Comparison of ENCODE assay signal across 10 mouse cellular contexts in the genomic region with DNA sequence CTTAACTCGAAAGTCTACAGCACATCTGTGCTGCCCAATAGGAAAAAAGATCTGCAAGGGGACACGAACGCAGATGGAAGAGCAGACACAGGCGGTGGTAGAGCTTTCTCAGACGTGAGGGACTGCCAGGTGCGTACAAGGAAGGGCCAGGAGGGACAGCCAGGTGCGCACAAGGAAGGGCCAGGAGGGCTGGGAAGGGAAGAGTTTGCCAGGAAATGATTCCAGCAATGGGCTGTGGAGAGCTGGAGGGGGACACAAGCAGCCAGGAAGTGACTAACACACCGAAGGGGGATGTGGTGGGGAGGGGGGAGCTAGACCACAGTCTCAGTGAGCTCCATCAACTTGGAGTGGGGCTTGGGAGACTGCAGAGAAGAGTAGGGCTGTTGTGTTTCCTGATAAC. TPM values are rescaled to one million over a fixed set of nuclear protein-coding genes. Genes with fewer than 3 reads are reported as not detected.
DNase-seq lines count a peak whose midpoint lies in the region; ATAC-seq and TF ChIP-seq lines count a peak whose summit lies in the region.
"Had no signal": no experiment of that assay in that cellular context is flagged by ENCODE, and none has a peak within 500 bp of the region (broad histone marks: within the 10 kb centered on the region; RNA-seq: fewer than 3 reads in every experiment).

No protein-coding gene starts in this region.

- no peak overlapping the region for H3K9ac ChIP-seq in hindbrain, embryonic 16.5 days (ENCODE audit: low read depth, low read length)

- H3K27me3 ChIP-seq in hindbrain, embryonic 10.5 days (ENCODE audit: insufficient read depth, poor library complexity, severe bottlenecking) = no peaks in the 10 kb centered on the region
- H3K27me3 ChIP-seq in hindbrain, embryonic 16.5 days (replicated peaks; ENCODE audit: control insufficient read depth, insufficient read depth, low read length) = no peaks in the 10 kb centered on the region
- no peaks in the 10 kb centered on the region for H3K27me3 ChIP-seq in cerebellum, adult 2 months (ENCODE audit: control insufficient read depth, insufficient read depth, low read length)
- no peaks in the 10 kb centered on the region for H3K27me3 ChIP-seq in limb, embryonic 10.5 days (ENCODE audit: low read depth, poor library complexity, severe bottlenecking)

- H3K9me3 ChIP-seq in hindbrain, embryonic 10.5 days = no peaks in the 10 kb centered on the region
- H3K9me3 ChIP-seq in hindbrain, embryonic 16.5 days (ENCODE audit: control insufficient read depth, low read length) = no peaks in the 10 kb centered on the region
- H3K9me3 ChIP-seq in limb, embryonic 10.5 days (replicated peaks) = no peaks in the 10 kb centered on the region

- no peak for TF ChIP-seq CTCF in cerebellum, adult 2 months (IDR thresholded peaks at IDR 0.05; ENCODE audit: borderline replicate concordance, insufficient read depth, low read depth, low read length)

- peaks cover 48% of the 10 kb centered on the region for H3K4me1 ChIP-seq in hindbrain, embryonic 10.5 days (replicated peaks)
- H3K4me1 ChIP-seq in hindbrain, embryonic 16.5 days (ENCODE audit: control insufficient read depth, insufficient read depth, low read depth, low read length) = peaks cover 19% of the 10 kb centered on the region
- peaks cover 26% of the 10 kb centered on the region for H3K4me1 ChIP-seq in cerebellum, adult 2 months (ENCODE audit: control insufficient read depth, insufficient read depth, low read length)
- peaks cover 41% of the 10 kb centered on the region for H3K4me1 ChIP-seq in limb, embryonic 10.5 days

- DNase-seq in hindbrain, embryonic 10.5 days (ENCODE audit: low spot score) = no peak
- DNase-seq in 416B (ENCODE audit: low read depth) = peak; percentile 69
- DNase-seq in cerebellum, adult 2 months = peak; percentile 58 to 71
- DNase-seq in limb, embryonic 10.5 days (ENCODE audit: low spot score) = no peak
- DNase-seq in frontal cortex, postnatal 36 days (ENCODE audit: low spot score in 2 of 2) = no peak
- DNase-seq in layer of hippocampus, adult 9-10 months (ENCODE audit: low spot score) = no peak
- DNase-seq: adrenal gland, adult 8-10 months; thymus, postnatal 14 days had no signal

- TF ChIP-seq POLR2A in cerebellum, adult 2 months (IDR thresholded peaks at IDR 0.05; ENCODE audit: borderline replicate concordance, insufficient read depth, low read length) = no peak

- peaks cover 6% of the 10 kb centered on the region; the same call in 1 of the 2 replicates for H3K36me3 ChIP-seq in hindbrain, embryonic 10.5 days
- no peaks in the 10 kb centered on the region for H3K36me3 ChIP-seq in hindbrain, embryonic 16.5 days (ENCODE audit: control insufficient read depth, insufficient read depth, low read length)
- peaks cover 24% of the 10 kb centered on the region for H3K36me3 ChIP-seq in limb, embryonic 10.5 days

- no peak overlapping the region for H3K4me2 ChIP-seq in hindbrain, embryonic 16.5 days (ENCODE audit: low read length)

- peak overlapping the region; percentile 23; the same call in 1 of the 2 replicates for H3K27ac ChIP-seq in hindbrain, embryonic 10.5 days
- no peak overlapping the region; the same call in none of the 2 replicates for H3K27ac ChIP-seq in hindbrain, embryonic 16.5 days (ENCODE audit: low read depth, low read length)
- peak overlapping the region; percentile 44; the same call in 1 of the 2 replicates for H3K27ac ChIP-seq in cerebellum, adult 2 months (ENCODE audit: insufficient read depth, low read length)
- H3K27ac ChIP-seq in limb, embryonic 10.5 days = peak overlapping the region; percentile 62

- no peak overlapping the region for H3K4me3 ChIP-seq in hindbrain, embryonic 10.5 days
- H3K4me3 ChIP-seq in hindbrain, embryonic 16.5 days (ENCODE audit: low read length) = no peak overlapping the region
- no peak overlapping the region for H3K4me3 ChIP-seq in cerebellum, adult 2 months (replicated peaks; ENCODE audit: insufficient read depth, low read depth, low read length)
- H3K4me3 ChIP-seq in limb, embryonic 10.5 days = no peak overlapping the region

- no peak for ATAC-seq in hindbrain, embryonic 16.5 days
- no peak for ATAC-seq in megakaryocyte-erythroid progenitor cell, adult 5-6 weeks (replicated peaks; ENCODE audit: low FRiP score, low TSS enrichment, poor library complexity, severe bottlenecking)

- WGBS in hindbrain, embryonic 10.5 days = 37% methylated on average over 8 of the region's 8 CpGs
- WGBS in hindbrain, embryonic 16.5 days = 35% methylated on average over 8 of the region's 8 CpGs
- 9% methylated on average over 8 of the region's 8 CpGs for WGBS in cerebellum, adult 2 months
- 35% methylated on average over 8 of the region's 8 CpGs for WGBS in limb, embryonic 10.5 days

RNA-seq across cellular contexts. Expression of gene Mpzl1, which starts 4.4 kb away (rescaled TPM):
- polyA plus RNA-seq in hindbrain, embryonic 10.5 days (2016; fragmentation: Nextera tagmentation; extraction: Ambion mirVana) = 119 and 136 TPM in 2 replicates
- polyA plus RNA-seq in hindbrain, embryonic 16.5 days (2015; fragmentation: Nextera tagmentation; extraction: Ambion mirVana) = 163 and 169 TPM in 2 replicates
- polyA plus RNA-seq in cerebellum, adult 2 months (2012; rRNA removed) = 54.5 and 57.0 TPM in 2 replicates
- 141 and 148 TPM in 2 replicates for polyA plus RNA-seq in limb, embryonic 10.5 days (2016; fragmentation: Nextera tagmentation; extraction: Ambion mirVana)
- total RNA-seq in megakaryocyte-erythroid progenitor cell, adult 5-6 weeks (2014; fragmentation: Nextera tagmentation) = 0.77 and 3.5 TPM in 2 replicates
- total RNA-seq in megakaryocyte-erythroid progenitor cell, adult 5-6 weeks (2017) = 1.2 and 3.5 TPM in 2 replicates

Comparison
In these comparisons a context has a peak if more than half of its experiments do, and no peak if none do; other contexts are left out.
1. DNase-seq: peak in 416B (single experiment) and cerebellum, adult 2 months (2 of 2); none in hindbrain, embryonic 10.5 days (single experiment), limb, embryonic 10.5 days (single experiment), frontal cortex, postnatal 36 days (0 of 2) and layer of hippocampus, adult 9-10 months (single experiment).